Mouse (Mus musculus): ENCODE results near the gene Cdca7l.

DNA sequence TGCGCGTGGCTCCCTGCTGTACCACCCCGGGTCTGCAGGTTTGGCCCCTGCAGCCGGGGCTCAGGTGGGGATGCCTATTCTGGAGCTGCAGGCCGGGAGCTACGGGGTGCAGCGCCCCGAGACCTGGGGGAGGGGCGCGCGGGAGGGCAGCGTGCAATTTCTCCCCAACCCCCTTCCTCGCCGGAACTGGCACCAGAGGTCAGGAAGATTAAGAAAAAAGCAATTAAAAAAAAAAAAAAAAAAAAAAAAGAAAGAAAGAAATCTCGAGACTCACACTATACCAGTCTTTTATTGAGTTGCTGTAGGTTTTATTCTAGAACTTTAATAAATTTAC lies 40.0 kb downstream of the Cdca7l start:
- TF ChIP-seq EP300 (IDR thresholded peaks at IDR 0.05) (no peak), CTCF (IDR thresholded peaks at IDR 0.05) (no peak)
